Mouse (Mus musculus) MEL (cell line): ENCODE measurements at regions not wholly inside any gene's neighbourhood (a gene's known extent, or its start where the extent isn't known, plus 50 kb on each side); places are given as distances from the start of the nearest gene placed in this dataset.

Source experiments
- DNase-seq: peaks from one replicate; pipeline ENCODE4 v3.0.0; 2011; ENCODE audit warnings: low read depth, low spot score
- H3K27ac ChIP-seq: 2 replicates; pipeline ENCODE4 v1.5.1; 2012; ENCODE audit warnings: low read depth, mild to moderate bottlenecking, control low read depth, low read length, moderate library complexity; ENCODE audit not compliant: control insufficient read depth
- H3K27me3 ChIP-seq, 2 experiments: fragments of 150-350 bp in 1 of 2; sonication (generic) in 1 of 2; 2 replicates each; pipeline ENCODE4 v1.6.1; 2012; ENCODE audit warnings: low read length in 2 of 2, mild to moderate bottlenecking in 2 of 2, improper control_type of control experiment in 1 of 2, moderate library complexity in 1 of 2; ENCODE audit not compliant: insufficient read depth in 2 of 2, control insufficient read depth in 1 of 2
- H3K36me3 ChIP-seq, 2 experiments: 2 replicates each; pipeline ENCODE4 v1.6.1; 2012 to 2014; ENCODE audit warnings: low read length in 2 of 2, improper control_type of control experiment in 1 of 2, inconsistent platforms in 1 of 2, mild to moderate bottlenecking in 1 of 2; ENCODE audit not compliant: insufficient read depth in 2 of 2, control insufficient read depth in 1 of 2
- H3K4me1 ChIP-seq, 2 experiments: fragments of 150-350 bp in 1 of 2; sonication (generic) in 1 of 2; 2 replicates each; pipeline ENCODE4 v1.6.1; 2012; ENCODE audit warnings: low read length in 2 of 2, improper control_type of control experiment in 1 of 2, mild to moderate bottlenecking in 1 of 2; ENCODE audit not compliant: insufficient read depth in 2 of 2, control insufficient read depth in 1 of 2
- H3K4me3 ChIP-seq, 2 experiments: fragments of 150-350 bp in 1 of 2; sonication (generic) in 1 of 2; 2 replicates each; pipeline ENCODE4 v1.5.1; 2012; ENCODE audit warnings: low read depth in 2 of 2, low read length in 2 of 2, mild to moderate bottlenecking in 2 of 2, moderate library complexity in 2 of 2, control low read depth in 1 of 2, improper control_type of control experiment in 1 of 2; ENCODE audit not compliant: control insufficient read depth in 1 of 2, insufficient read depth in 1 of 2
- H3K79me2 ChIP-seq: 2 replicates; pipeline ENCODE4 v1.6.1; 2012; ENCODE audit warnings: mild to moderate bottlenecking, low read length, moderate library complexity; ENCODE audit not compliant: control insufficient read depth, poor library complexity, insufficient read depth
- H3K9ac ChIP-seq: 2 replicates; pipeline ENCODE4 v1.6.1; 2012; ENCODE audit warnings: low read depth, mild to moderate bottlenecking, control low read depth, low read length, moderate library complexity; ENCODE audit not compliant: control insufficient read depth, poor library complexity, severe bottlenecking
- H3K9me3 ChIP-seq: fragments of 150-350 bp; sonication (generic); replicated peaks from 2 replicates; pipeline ENCODE4 v1.6.1; 2012; ENCODE audit warnings: mild to moderate bottlenecking, low read length, improper control_type of control experiment, moderate library complexity; ENCODE audit not compliant: insufficient read depth
- BHLHE40 ChIP-seq: IDR thresholded peaks from 2 replicates; pipeline ENCODE4 v1.6.1; 2012; ENCODE audit warnings: low read depth, mild to moderate bottlenecking, inconsistent platforms, low read length, improper control_type of control experiment, borderline replicate concordance
- CHD1 ChIP-seq: IDR thresholded peaks from 2 replicates; pipeline ENCODE4 v1.6.1; 2012; ENCODE audit warnings: low read depth, mild to moderate bottlenecking, inconsistent platforms, low read length, improper control_type of control experiment
- CHD2 ChIP-seq: IDR thresholded peaks from 2 replicates; pipeline ENCODE4 v1.6.1; 2011; ENCODE audit warnings: low read length, improper control_type of control experiment
- CTCF ChIP-seq, 3 experiments: IDR thresholded peaks in 2 of 3; conservative IDR thresholded peaks in 1 of 3; 2 replicates each; pipeline ENCODE4 v1.5.1; 2011 to 2012; ENCODE audit warnings: low read length in 3 of 3, low read depth in 2 of 3, mild to moderate bottlenecking in 2 of 3, improper control_type of control experiment in 1 of 3, inconsistent platforms in 1 of 3, mixed read lengths in 1 of 3, moderate library complexity in 1 of 3; ENCODE audit not compliant: control insufficient read depth in 1 of 3, insufficient read depth in 1 of 3, poor library complexity in 1 of 3, severe bottlenecking in 1 of 3
- E2F4 ChIP-seq: IDR thresholded peaks from 2 replicates; pipeline ENCODE4 v1.6.1; 2011; ENCODE audit warnings: low read depth, low read length, improper control_type of control experiment, borderline replicate concordance
- GABPA ChIP-seq: IDR thresholded peaks from 2 replicates; pipeline ENCODE4 v1.6.1; 2012; ENCODE audit warnings: low read depth, mild to moderate bottlenecking, inconsistent platforms, low read length, improper control_type of control experiment, moderate library complexity
- GATA1 ChIP-seq: IDR thresholded peaks from 2 replicates; pipeline ENCODE4 v1.6.1; 2011; ENCODE audit warnings: low read depth, low read length, improper control_type of control experiment
- HCFC1 ChIP-seq: IDR thresholded peaks from 2 replicates; pipeline ENCODE4 v1.6.1; 2012; ENCODE audit warnings: low read depth, mild to moderate bottlenecking, inconsistent platforms, low read length, improper control_type of control experiment, moderate library complexity
- JUND ChIP-seq: IDR thresholded peaks from 2 replicates; pipeline ENCODE4 v1.6.1; 2011; ENCODE audit warnings: low read depth, mild to moderate bottlenecking, improper control_type of control experiment, low read length
- KAT2A ChIP-seq: conservative IDR thresholded peaks from 2 replicates; pipeline ENCODE4 v1.6.1; 2012; ENCODE audit warnings: low read depth, low read length, improper control_type of control experiment, inconsistent platforms
- MAFK ChIP-seq: IDR thresholded peaks from 2 replicates; pipeline ENCODE4 v1.6.1; 2011; ENCODE audit warnings: low read depth, mild to moderate bottlenecking, low read length, improper control_type of control experiment, borderline replicate concordance
- MEF2A ChIP-seq: IDR thresholded peaks from 2 replicates; pipeline ENCODE4 v1.6.1; 2014; ENCODE audit warnings: low read depth, mild to moderate bottlenecking, inconsistent platforms, low read length, improper control_type of control experiment; ENCODE audit not compliant: poor library complexity, insufficient replicate concordance, severe bottlenecking; ENCODE audit errors: extremely low read depth
- MXI1 ChIP-seq: IDR thresholded peaks from 2 replicates; pipeline ENCODE4 v1.6.1; 2011; ENCODE audit warnings: mild to moderate bottlenecking, low read depth, low read length, improper control_type of control experiment
- MYC ChIP-seq: IDR thresholded peaks from 2 replicates; pipeline ENCODE4 v1.6.1; 2011; ENCODE audit warnings: low read depth, mild to moderate bottlenecking, low read length, improper control_type of control experiment, moderate library complexity
- NELFE ChIP-seq: IDR thresholded peaks from 2 replicates; pipeline ENCODE4 v1.6.1; 2011; ENCODE audit warnings: low read depth, low read length, improper control_type of control experiment
- NRF1 ChIP-seq: IDR thresholded peaks from 2 replicates; pipeline ENCODE4 v1.6.1; 2014; ENCODE audit warnings: low read depth, mild to moderate bottlenecking, inconsistent platforms, low read length, improper control_type of control experiment, moderate library complexity; ENCODE audit not compliant: poor library complexity, insufficient read depth, severe bottlenecking
- POLR2AphosphoS2 ChIP-seq: IDR thresholded peaks from 2 replicates; pipeline ENCODE4 v1.6.1; 2011; ENCODE audit warnings: low read length, improper control_type of control experiment
- RCOR1 ChIP-seq: IDR thresholded peaks from 2 replicates; pipeline ENCODE4 v1.6.1; 2012; ENCODE audit warnings: low read depth, mild to moderate bottlenecking, inconsistent platforms, low read length, improper control_type of control experiment
- SIN3A ChIP-seq: IDR thresholded peaks from 2 replicates; pipeline ENCODE4 v1.6.1; 2012; ENCODE audit warnings: low read length, improper control_type of control experiment, inconsistent platforms
- TAL1 ChIP-seq: IDR thresholded peaks from 2 replicates; pipeline ENCODE4 v1.6.1; 2012; ENCODE audit warnings: mild to moderate bottlenecking, inconsistent platforms, low read length, moderate library complexity, mixed read lengths
- USF1 ChIP-seq: IDR thresholded peaks from 2 replicates; pipeline ENCODE4 v1.6.1; 2014; ENCODE audit warnings: low read depth, mild to moderate bottlenecking, inconsistent platforms, low read length, improper control_type of control experiment, moderate library complexity
- ZKSCAN1 ChIP-seq: IDR thresholded peaks from 2 replicates; pipeline ENCODE4 v1.6.1; 2012; ENCODE audit warnings: low read depth, mild to moderate bottlenecking, inconsistent platforms, low read length, improper control_type of control experiment, moderate library complexity

DNA sequence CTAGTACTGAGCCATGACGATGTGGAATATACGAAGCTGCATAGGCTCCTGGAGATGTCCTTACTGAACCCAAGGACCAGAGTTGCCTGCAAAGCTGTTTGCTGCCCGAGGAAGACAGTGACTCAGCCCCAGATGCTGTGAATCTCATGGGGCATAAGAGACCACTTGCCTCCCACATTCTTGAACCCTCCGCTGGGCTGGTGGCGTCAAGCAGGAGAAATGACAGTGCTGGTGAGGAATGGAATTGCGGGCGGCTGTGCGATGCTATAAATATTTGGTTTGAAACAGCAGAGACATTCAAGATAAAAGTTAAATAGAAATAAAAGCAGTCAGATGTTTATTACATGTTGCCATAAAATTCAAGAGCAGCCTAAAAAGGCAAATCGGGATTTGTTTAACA, 216.3 kb downstream of the Tshz3 start (continued):
- no peak for TF ChIP-seq RCOR1

DNA sequence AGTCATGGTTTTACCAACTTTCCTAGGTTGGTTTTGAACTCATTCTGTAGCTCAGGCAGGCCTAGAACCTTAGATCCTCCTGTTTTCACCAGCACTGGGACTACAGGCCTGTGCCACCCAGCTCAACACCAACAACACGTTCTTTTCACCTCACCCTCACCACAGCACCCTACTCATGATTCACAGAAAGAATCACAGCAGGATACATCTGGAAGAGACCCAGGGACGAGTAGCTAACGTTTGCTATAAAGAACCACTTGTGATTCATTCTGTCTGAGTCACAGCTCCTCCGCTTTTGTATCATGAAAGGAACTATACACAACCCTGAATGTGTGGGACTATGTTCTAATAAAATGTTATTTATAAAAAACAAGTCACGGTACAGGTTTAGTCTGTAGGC, 217.3 kb downstream of the Tshz3 start:
- no peak for DNase-seq
- Histone ChIP-seq H3K9ac (no peak overlapping the region), H3K27me3 (no peaks in the 10 kb centered on the region), H3K4me1 (no peaks in the 10 kb centered on the region), H3K4me3 (no peak overlapping the region)
- TF ChIP-seq NELFE: no peak
- no peak for TF ChIP-seq MAFK
- TF ChIP-seq POLR2AphosphoS2: no peak
- TF ChIP-seq BHLHE40: no peak
- no peak for TF ChIP-seq USF1
- TF ChIP-seq KAT2A: no peak
- no peak for TF ChIP-seq RCOR1
- TF ChIP-seq MEF2A: no peak
- no peak for TF ChIP-seq MXI1
- TF ChIP-seq GATA1: no peak
- TF ChIP-seq MYC: no peak
- no peak for TF ChIP-seq CHD2
- no peak for TF ChIP-seq GABPA
- no peak for TF ChIP-seq CHD1
- TF ChIP-seq E2F4: no peak
- no peak for TF ChIP-seq ZKSCAN1
- TF ChIP-seq, all 39 proteins: peak for 0
- H3K9me3 ChIP-seq: no peaks in the 10 kb centered on the region
- H3K79me2 ChIP-seq: no peaks in the 10 kb centered on the region
- H3K27ac ChIP-seq: no peak overlapping the region
- H3K36me3 ChIP-seq: no peaks in the 10 kb centered on the region

DNA sequence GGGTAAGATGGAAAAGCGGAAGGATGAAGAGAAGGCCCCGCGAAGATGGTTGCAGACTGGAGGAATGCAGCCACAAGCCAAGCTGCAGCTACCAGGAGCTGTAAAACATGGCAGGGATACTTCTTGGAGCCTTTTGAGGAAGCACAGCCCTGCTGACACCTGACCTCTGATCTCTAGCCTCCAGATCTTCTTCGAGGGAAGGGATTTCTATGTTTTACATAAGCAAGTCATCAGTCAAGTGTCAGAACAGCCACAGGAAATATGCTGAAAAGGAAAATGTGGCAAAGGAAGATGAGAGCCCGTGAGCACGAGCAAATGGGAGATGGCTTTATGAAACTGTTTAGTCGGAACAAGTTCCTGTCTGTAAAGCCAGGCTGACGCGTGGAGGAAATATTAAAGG, 219.1 kb downstream of the Tshz3 start:
- H3K36me3 ChIP-seq: no peaks in the 10 kb centered on the region
- H3K4me1 ChIP-seq: no peaks in the 10 kb centered on the region
- no peaks in the 10 kb centered on the region for H3K27me3 ChIP-seq
- TF ChIP-seq TAL1 (no peak), E2F4 (no peak), CTCF (IDR thresholded peaks at IDR 0.05 in 2 of 3, conservative IDR thresholded peaks at IDR 0.05 in 1 of 3; ENCODE audit: control insufficient read depth in 1 of 3, insufficient read depth in 1 of 3, low read depth in 2 of 3, low read length in 3 of 3, poor library complexity in 1 of 3, severe bottlenecking in 1 of 3) (no peak), MYC (no peak), USF1 (no peak), MXI1 (no peak), JUND (no peak), NRF1 (no peak), SIN3A (no peak), HCFC1 (no peak), KAT2A (no peak), CHD2 (no peak)
- no peaks in the 10 kb centered on the region for H3K79me2 ChIP-seq
- DNase-seq: no peak
- no peak overlapping the region for H3K27ac ChIP-seq
- H3K9ac ChIP-seq: no peak overlapping the region
- no peak overlapping the region for H3K4me3 ChIP-seq
- H3K9me3 ChIP-seq: no peaks in the 10 kb centered on the region
